In genomic region chr10:75108092-75108491, GRCm38 (mm10) we compare ENCODE assay signal across 26 mouse cellular contexts.
"Had no signal": no experiment of that assay in that cellular context is flagged by ENCODE, and none has a peak within 500 bp of the region (broad histone marks: within the 10 kb centered on the region; RNA-seq: fewer than 3 reads in every experiment).

No protein-coding gene starts in this region.

- H3K4me3 ChIP-seq: embryonic facial prominence, embryonic 10.5 days; embryonic facial prominence, embryonic 12.5 days; embryonic facial prominence, embryonic 13.5 days; embryonic facial prominence, embryonic 15.5 days; erythroblast, embryonic 14.5 days; forebrain, embryonic 10.5 days; forebrain, embryonic 12.5 days; forebrain, embryonic 13.5 days; forebrain, embryonic 15.5 days; gastrocnemius, adult 2 months had no signal

- H3K9ac ChIP-seq: embryonic facial prominence, embryonic 12.5 days; embryonic facial prominence, embryonic 13.5 days; embryonic facial prominence, embryonic 15.5 days; forebrain, embryonic 12.5 days; forebrain, embryonic 13.5 days; forebrain, embryonic 15.5 days; forebrain, postnatal 0 days had no signal

- H3K36me3 ChIP-seq: embryonic facial prominence, embryonic 10.5 days; embryonic facial prominence, embryonic 12.5 days; embryonic facial prominence, embryonic 13.5 days; embryonic facial prominence, embryonic 15.5 days; forebrain, embryonic 10.5 days; forebrain, embryonic 12.5 days; forebrain, embryonic 15.5 days had no signal

- H3K27ac ChIP-seq: embryonic facial prominence, embryonic 13.5 days; embryonic facial prominence, embryonic 15.5 days; forebrain, embryonic 12.5 days; forebrain, embryonic 15.5 days; gastrocnemius, adult 2 months had no signal

- DNase-seq: cerebellum, adult 2 months; cerebellum, adult 8-10 months; cerebellum, adult 9-10 months; cerebellum, adult 9-11 months; cerebellum, postnatal 10 days; cerebellum, postnatal 14 days; cerebellum, postnatal 25 days; cerebellum, postnatal 36 days; embryo, embryonic 11 days; forebrain, postnatal 0 days; gastrocnemius, adult 2 months; gastrocnemius, postnatal 10 days; gastrocnemius, postnatal 14 days; gastrocnemius, postnatal 25 days; gastrocnemius, postnatal 36 days; heart, adult 11 months; heart, adult 18-20 months had no signal

- H3K27me3 ChIP-seq: embryonic facial prominence, embryonic 12.5 days; embryonic facial prominence, embryonic 13.5 days; embryonic facial prominence, embryonic 15.5 days; forebrain, embryonic 12.5 days; forebrain, embryonic 13.5 days; forebrain, embryonic 15.5 days had no signal
